Comparison of ENCODE assay signal across 17 mouse cellular contexts in the genomic region with DNA sequence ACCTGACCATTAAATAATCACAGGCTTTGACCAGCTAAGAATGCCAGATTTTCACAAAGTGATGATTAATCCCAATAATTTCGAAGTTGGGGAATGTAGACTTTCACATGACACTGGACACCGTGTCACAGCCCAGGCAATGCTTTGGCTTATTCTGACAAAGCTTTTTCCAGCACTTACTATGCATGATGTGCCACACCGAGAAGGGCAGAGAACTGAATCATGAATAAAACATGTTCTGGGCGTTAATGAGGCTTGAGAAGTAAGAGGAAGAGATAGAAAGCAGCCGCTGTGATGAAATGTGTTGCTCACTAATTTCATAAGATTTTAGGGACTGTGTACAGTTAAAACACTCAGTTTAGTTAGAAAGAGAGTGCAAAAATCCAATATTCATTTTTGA.
A peak's percentile ranks its signal among the peaks of the same experiment; 100 is the strongest.
DNase-seq lines count a peak whose midpoint lies in the region; ATAC-seq and TF ChIP-seq lines count a peak whose summit lies in the region.
"Had no signal": no experiment of that assay in that cellular context is flagged by ENCODE, and none has a peak within 500 bp of the region (broad histone marks: within the 10 kb centered on the region; RNA-seq: fewer than 3 reads in every experiment).

No protein-coding gene starts in this region.

- no peaks in the 10 kb centered on the region for H3K4me1 ChIP-seq in forebrain, embryonic 11.5 days (replicated peaks; ENCODE audit: control insufficient read depth, insufficient read depth, low read length)
- peaks cover 21% of the 10 kb centered on the region for H3K4me1 ChIP-seq in forebrain, embryonic 10.5 days
- H3K4me1 ChIP-seq in forebrain, postnatal 0 days (ENCODE audit: insufficient read depth), result no peaks in the 10 kb centered on the region
- peaks cover 10% of the 10 kb centered on the region; the same call in 1 of the 2 replicates for H3K4me1 ChIP-seq in midbrain, embryonic 12.5 days
- H3K4me1 ChIP-seq: heart, embryonic 15.5 days; kidney, embryonic 15.5 days; limb, embryonic 12.5 days had no signal

- H3K4me2 ChIP-seq in forebrain, embryonic 11.5 days (ENCODE audit: low read depth, low read length, severe bottlenecking), result no peak overlapping the region
- no peak overlapping the region for H3K4me2 ChIP-seq in forebrain, postnatal 0 days (ENCODE audit: low read depth)
- no peak overlapping the region for H3K4me2 ChIP-seq in midbrain, embryonic 12.5 days (replicated peaks)
- H3K4me2 ChIP-seq: heart, embryonic 15.5 days; kidney, embryonic 15.5 days; limb, embryonic 12.5 days had no signal

- ATAC-seq in forebrain, embryonic 11.5 days (replicated peaks; ENCODE audit: low FRiP score), result peak; percentile 89
- peak; percentile 51; the same call in 1 of the 2 replicates for ATAC-seq in forebrain, postnatal 0 days
- ATAC-seq in midbrain, embryonic 12.5 days (ENCODE audit: low FRiP score, low read depth), result peak; percentile 95
- ATAC-seq: inflammation-experienced regulatory T-cells, adult 6 months had no signal

- no peak overlapping the region for H3K4me3 ChIP-seq in forebrain, embryonic 11.5 days (ENCODE audit: low read depth, low read length)
- H3K4me3 ChIP-seq in forebrain, embryonic 10.5 days, result no peak overlapping the region
- H3K4me3 ChIP-seq in forebrain, postnatal 0 days (ENCODE audit: low read depth, low read length), result no peak overlapping the region
- no peak overlapping the region for H3K4me3 ChIP-seq in midbrain, embryonic 12.5 days
- H3K4me3 ChIP-seq: heart, embryonic 15.5 days; kidney, embryonic 15.5 days; limb, embryonic 12.5 days; myocyte had no signal

- WGBS in forebrain, embryonic 11.5 days, result 27% methylated on average over 5 of the region's 5 CpGs
- WGBS in forebrain, embryonic 10.5 days, result 52% methylated on average over 5 of the region's 5 CpGs
- WGBS in forebrain, postnatal 0 days, result 7% methylated on average over 5 of the region's 5 CpGs
- 23% methylated on average over 5 of the region's 5 CpGs for WGBS in midbrain, embryonic 12.5 days

- no peaks in the 10 kb centered on the region for H3K27me3 ChIP-seq in forebrain, embryonic 11.5 days (ENCODE audit: control insufficient read depth, insufficient read depth, low read length)
- H3K27me3 ChIP-seq in forebrain, embryonic 10.5 days (ENCODE audit: poor library complexity, severe bottlenecking), result no peaks in the 10 kb centered on the region; the same call in 1 of the 2 replicates
- H3K27me3 ChIP-seq in forebrain, postnatal 0 days (ENCODE audit: insufficient read depth, low read length), result no peaks in the 10 kb centered on the region
- H3K27me3 ChIP-seq in midbrain, embryonic 12.5 days, result no peaks in the 10 kb centered on the region
- H3K27me3 ChIP-seq: heart, embryonic 15.5 days; kidney, embryonic 15.5 days; limb, embryonic 12.5 days had no signal

- no peaks in the 10 kb centered on the region for H3K36me3 ChIP-seq in forebrain, embryonic 11.5 days (ENCODE audit: control insufficient read depth, insufficient read depth, low read length)
- H3K36me3 ChIP-seq in forebrain, embryonic 10.5 days (replicated peaks), result no peaks in the 10 kb centered on the region
- no peaks in the 10 kb centered on the region for H3K36me3 ChIP-seq in forebrain, postnatal 0 days (ENCODE audit: insufficient read depth)
- no peaks in the 10 kb centered on the region for H3K36me3 ChIP-seq in midbrain, embryonic 12.5 days
- H3K36me3 ChIP-seq: heart, embryonic 15.5 days; kidney, embryonic 15.5 days; limb, embryonic 12.5 days had no signal

- H3K9ac ChIP-seq in forebrain, embryonic 11.5 days (ENCODE audit: low read length), result no peak overlapping the region
- H3K9ac ChIP-seq in forebrain, postnatal 0 days, result no peak overlapping the region
- H3K9ac ChIP-seq in midbrain, embryonic 12.5 days (replicated peaks), result no peak overlapping the region
- H3K9ac ChIP-seq: heart, embryonic 15.5 days; kidney, embryonic 15.5 days; limb, embryonic 12.5 days had no signal

- no peaks in the 10 kb centered on the region for H3K9me3 ChIP-seq in forebrain, embryonic 11.5 days (ENCODE audit: control insufficient read depth, low read length)
- H3K9me3 ChIP-seq in forebrain, embryonic 10.5 days, result no peaks in the 10 kb centered on the region
- H3K9me3 ChIP-seq in forebrain, postnatal 0 days (ENCODE audit: low read length), result no peaks in the 10 kb centered on the region
- no peaks in the 10 kb centered on the region for H3K9me3 ChIP-seq in midbrain, embryonic 12.5 days
- H3K9me3 ChIP-seq: heart, embryonic 15.5 days; kidney, embryonic 15.5 days; limb, embryonic 12.5 days had no signal

- no peak for TF ChIP-seq CTCF in forebrain, postnatal 0 days (IDR thresholded peaks at IDR 0.05; ENCODE audit: low read depth)

- DNase-seq in forebrain, embryonic 11.5 days (ENCODE audit: low spot score), result no peak
- DNase-seq in forebrain, embryonic 10.5 days (ENCODE audit: extremely low spot score, low spot score), result no peak
- DNase-seq in forebrain, postnatal 0 days, result peak; percentile 18
- peak; percentile 32 for DNase-seq in retina, embryonic 14.5 days (ENCODE audit: low spot score)
- no peak for DNase-seq in thymus, postnatal 36 days
- DNase-seq in spleen, postnatal 36 days (ENCODE audit: low spot score in 2 of 2), result no peak
- DNase-seq in cerebellum, adult 9-10 months, result no peak
- DNase-seq: cerebellum, postnatal 25 days; spleen, adult 18-20 months; thymus, postnatal 4 days had no signal

- H3K27ac ChIP-seq in forebrain, embryonic 11.5 days (ENCODE audit: low read depth, low read length), result no peak overlapping the region
- H3K27ac ChIP-seq in forebrain, embryonic 10.5 days, result no peak overlapping the region
- H3K27ac ChIP-seq in forebrain, postnatal 0 days (ENCODE audit: low read depth, low read length), result no peak overlapping the region
- H3K27ac ChIP-seq in midbrain, embryonic 12.5 days (replicated peaks), result no peak overlapping the region
- H3K27ac ChIP-seq: heart, embryonic 15.5 days; kidney, embryonic 15.5 days; limb, embryonic 12.5 days; macrophage had no signal

Comparison
In these comparisons a context has a peak if more than half of its experiments do, and no peak if none do; other contexts are left out.
1. DNase-seq: peak in forebrain, postnatal 0 days (single experiment) and retina, embryonic 14.5 days (single experiment); none in forebrain, embryonic 11.5 days (single experiment), forebrain, embryonic 10.5 days (single experiment), thymus, postnatal 36 days (0 of 2), spleen, postnatal 36 days (0 of 2) and cerebellum, adult 9-10 months (single experiment).
2. Peak in every context shown above with its lines, with median percentiles within 50 percentile points of each other: ATAC-seq.